Mouse (Mus musculus): ENCODE results near the gene Zfp870.

The Zfp870 gene

DNA sequence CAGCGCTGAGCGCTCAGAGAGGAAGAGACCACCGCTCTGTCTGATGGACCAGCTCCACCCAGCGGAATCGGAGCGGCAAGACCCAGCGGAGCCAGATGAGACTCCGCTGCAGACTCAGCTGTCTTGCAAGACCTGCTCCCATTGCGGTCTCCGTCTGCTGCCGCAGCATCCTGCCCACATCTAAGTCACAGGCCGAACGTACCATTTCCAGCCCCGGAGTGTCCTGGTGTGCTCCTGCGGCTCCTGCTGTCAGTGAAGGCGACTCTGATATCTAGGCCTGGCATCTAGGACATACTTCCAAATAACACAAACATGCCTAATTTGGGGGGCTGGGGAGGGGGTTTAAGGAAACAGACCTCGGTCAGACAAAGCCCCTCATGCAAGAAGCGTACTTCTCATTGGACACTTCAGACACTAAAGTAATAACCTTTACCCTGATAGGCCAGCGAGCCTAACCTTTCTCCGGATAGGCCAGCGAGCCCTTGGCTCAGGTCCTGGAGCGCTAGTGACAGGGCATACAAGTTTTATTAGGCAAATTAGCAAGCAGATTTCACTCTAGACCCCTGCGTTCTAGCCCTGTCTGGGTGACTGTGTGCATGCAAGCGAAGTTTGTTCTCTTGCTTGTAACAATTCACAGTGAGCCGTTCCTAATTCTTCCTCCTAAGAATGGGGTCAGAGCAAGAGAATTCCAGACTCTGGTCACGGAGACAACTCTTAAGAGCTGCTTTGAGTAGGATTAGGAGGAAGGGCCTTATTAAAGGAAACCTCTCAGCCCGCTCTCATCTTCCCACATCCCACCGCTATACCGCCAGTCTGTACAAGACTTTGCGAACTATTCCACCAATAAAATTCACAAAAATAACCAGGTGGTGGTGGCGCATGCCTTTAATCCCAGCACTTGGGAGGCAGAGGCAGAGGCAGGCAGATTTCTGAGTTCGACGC is at the start of gene Zfp870:
TSS of gene Zfp870 (minus strand) at position 404 of the 942 bp plus-strand sequence.
- peak; percentile 89 for DNase-seq

DNA sequence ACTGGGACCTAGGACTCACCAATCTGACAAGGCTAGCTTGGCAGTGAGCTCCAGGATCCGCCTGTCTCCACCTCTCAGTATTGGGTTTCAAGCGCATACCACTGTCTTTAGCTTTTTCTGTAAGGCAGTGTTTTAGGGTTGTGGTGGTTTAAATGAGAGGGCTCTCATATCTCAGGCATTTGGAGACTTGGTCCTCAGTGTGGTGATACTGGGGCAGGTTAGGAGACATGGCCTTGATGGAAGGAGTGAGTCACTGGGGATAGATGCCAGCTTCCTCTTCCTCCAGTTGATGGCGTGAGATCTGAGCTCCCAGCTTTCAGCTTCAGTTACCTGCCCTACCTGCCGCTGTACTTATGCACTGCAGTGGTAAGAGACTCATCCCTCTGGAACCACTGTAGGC is 48.4 kb upstream of the Zfp870 start:
- no peak for DNase-seq

DNA sequence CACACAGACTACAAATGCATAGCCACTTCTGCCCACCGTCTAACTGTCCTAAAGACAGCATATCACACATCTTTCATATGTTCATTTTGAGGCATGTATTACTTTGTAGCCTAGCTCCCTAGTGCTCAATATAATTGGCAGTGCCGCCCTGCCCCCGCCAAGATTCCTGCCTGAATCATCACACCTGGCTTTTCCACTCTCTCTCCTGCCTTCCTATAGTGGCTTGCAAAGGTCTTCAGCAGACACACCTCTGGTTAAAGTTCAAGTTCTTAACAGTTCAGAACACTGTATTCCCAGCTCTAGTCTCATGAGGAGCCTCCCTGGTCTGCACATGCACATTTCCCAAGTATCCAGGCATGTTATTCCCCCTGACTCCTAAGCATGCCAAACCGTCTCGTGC is 36.4 kb upstream of the Zfp870 start:
- DNase-seq, result no peak

DNA sequence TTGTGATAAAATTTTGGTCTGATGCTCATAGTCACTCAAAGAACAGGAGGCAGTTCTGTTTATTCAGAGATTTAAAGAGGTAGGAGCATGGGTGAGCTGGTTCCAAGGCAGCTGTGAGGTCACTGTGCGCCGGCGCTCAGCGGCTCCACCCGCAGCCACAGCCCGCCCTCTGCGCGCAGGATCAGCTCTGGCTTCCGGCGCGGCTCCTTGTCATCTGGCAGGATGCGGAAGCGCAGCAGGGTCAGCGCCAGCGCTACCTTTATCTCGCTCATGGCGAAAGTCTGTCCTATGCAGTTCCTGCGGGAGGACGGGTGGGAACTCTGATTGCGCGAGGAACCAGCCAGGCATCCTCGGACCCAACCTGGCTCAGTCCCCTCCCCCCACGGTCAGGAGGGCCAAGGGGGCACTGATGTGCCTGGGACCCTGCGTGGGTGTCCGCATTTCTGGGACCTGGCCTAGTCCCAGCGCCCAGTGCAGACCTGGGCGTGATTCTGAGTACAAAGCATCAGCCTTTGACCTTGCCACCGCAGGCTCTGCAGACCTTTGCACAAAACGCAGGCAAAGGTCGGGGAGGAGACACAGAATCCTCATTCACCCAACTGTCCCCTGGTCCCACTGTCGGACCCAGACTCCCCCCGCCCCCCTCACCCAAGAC is 33.3 kb upstream of the Zfp870 start:
- peak; percentile 80 for DNase-seq

DNA sequence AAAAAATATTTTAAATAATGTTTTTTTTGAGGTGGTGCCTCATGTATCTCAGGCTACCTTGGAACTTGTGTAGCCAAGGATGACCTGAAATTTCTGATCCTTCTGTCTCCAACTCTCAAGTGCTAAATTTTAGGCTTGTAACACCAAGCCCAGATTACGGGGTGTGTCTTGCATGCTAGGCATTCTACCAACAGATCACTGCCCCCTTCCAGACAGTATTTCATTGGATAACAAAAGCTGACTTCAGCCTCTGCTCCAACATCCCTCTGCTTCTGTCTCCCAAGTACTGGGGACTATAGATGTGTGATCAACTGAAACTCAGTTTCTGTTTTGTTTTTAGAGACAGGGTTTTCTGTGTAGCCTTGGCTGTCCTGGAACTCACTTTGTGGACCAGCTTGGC is 32.2 kb upstream of the Zfp870 start:
- no peak for DNase-seq

- no peak for DNase-seq
Measured at GRCm38 (mm10) chr17:32919123-32919522, 27.7 kb upstream of the Zfp870 start.

GRCm38 (mm10) chr17:32917131-32917530 is 25.7 kb upstream of the Zfp870 start, which contains the start of gene Cyp4f14:
Cyp4f14 (minus strand) TSS chr17:32917342.
- no peak for DNase-seq

GRCm38 (mm10) chr17:32916075-32916474 is 24.6 kb upstream of the Zfp870 start:
- DNase-seq, result no peak

- no peak for DNase-seq
Measured at GRCm38 (mm10) chr17:32906172-32906571, 14.7 kb upstream of the Zfp870 start.

- DNase-seq, result peak; percentile 71
Measured at GRCm38 (mm10) chr17:32905239-32905638, 13.8 kb upstream of the Zfp870 start.

- no peak for DNase-seq
Measured at GRCm38 (mm10) chr17:32904414-32904813, 13.0 kb upstream of the Zfp870 start.

GRCm38 (mm10) chr17:32901751-32902525 is 10.5 kb upstream of the Zfp870 start:
- no peak for DNase-seq

- DNase-seq, result no peak
Measured at GRCm38 (mm10) chr17:32895421-32895820, 4.0 kb upstream of the Zfp870 start.

GRCm38 (mm10) chr17:32893901-32894300 is 2.5 kb upstream of the Zfp870 start:
- DNase-seq, result no peak

DNA sequence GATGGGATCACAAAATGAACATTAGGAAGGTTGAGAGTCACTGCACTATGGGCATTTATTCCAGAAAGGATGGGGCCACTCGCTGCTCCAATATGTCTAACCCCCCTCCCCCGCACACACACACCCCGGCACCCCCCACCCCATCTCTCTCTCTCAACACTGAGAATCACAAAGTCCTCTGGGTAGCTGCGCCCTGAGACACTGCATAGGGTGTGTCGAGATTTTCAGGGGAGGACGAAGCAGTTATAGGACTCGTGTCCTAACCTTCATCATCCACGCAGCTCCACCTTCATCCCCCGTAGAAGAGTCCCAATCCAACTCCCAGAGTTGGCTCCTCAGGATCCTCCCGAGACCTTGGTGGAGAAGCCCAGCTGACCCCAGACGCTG is 597 bp downstream of the Zfp870 start:
- DNase-seq, result no peak

DNA sequence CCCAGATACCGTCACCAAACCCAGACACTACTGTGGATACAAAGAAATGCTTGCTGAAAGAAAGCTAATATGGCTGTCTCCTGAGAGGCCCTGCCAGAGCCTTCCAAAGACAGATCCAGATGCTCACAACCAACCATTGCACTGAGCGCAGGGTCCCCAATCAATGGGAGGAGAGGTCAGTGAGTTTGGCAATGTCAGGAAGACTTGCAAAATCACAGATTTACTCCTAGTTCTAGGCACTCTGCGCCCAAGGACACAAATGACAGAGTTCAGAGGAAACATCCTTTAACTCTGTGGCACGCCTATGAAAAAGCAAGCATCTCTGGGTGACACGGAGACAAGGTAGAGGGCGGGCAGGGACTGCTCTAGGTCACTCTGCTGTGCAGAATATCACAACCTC is 1.8 kb downstream of the Zfp870 start:
- DNase-seq, result no peak

DNA sequence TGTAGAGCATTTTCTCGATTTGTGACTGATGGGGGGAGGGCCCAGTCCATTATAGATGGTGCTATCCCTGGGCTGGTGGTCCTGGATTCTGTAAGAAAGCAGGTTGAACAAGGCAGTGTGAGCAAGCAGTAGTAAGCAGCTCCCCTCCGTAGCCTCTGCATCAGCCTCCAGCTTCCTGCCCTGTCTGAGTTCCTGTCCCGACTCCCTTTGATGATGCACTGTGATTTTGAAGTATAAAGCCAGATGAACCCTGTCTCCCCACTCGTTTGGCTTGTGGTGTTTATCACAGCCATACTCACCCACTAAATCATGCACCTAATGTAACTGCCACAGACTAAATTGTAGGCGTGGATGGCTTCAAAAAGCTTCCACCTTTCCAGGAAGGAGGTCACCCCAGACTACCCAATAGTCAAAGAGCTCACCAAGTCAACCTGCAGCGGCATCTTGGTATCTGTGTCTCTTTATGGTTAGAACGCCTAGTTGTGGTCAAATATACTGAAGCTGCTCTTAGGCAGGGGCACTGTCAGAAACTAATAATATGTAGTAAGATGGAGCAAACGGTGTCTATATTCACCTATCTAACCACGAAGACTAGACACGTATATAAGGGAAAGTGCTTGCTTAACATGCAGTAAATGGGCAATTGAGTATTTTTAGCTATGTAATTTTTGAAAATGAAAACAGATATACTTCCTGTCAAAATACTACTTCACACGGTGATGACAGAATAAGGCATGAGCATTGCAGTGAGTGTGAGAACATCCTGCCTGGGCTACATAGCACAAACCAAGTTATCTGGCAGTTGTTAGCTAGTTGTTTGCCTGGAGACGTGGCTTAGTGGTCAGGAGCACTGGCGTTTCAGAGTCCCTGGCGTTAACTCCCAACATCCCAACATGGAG is 10.9 kb downstream of the Zfp870 start:
- no peak for DNase-seq

DNA sequence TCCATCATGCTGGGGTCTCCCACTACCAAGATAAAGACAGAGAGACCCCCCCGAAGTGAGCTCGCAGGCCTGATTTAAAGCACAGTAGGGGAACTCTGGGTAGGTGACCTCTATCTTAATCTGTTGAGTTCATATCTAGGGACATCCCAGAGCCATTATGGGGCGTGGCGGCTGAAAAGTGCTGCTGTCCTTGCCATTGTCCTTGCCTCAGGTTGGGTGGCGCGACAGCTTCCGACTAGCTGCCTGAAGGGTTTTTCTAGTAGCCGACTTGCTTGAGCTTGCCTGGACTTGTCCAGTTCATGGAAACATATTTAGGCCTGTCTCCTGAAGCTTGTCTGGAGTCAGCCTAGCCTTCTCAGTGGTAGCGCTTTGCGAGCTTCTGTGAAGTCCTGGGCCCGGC is 12.7 kb downstream of the Zfp870 start:
- DNase-seq, result no peak

DNA sequence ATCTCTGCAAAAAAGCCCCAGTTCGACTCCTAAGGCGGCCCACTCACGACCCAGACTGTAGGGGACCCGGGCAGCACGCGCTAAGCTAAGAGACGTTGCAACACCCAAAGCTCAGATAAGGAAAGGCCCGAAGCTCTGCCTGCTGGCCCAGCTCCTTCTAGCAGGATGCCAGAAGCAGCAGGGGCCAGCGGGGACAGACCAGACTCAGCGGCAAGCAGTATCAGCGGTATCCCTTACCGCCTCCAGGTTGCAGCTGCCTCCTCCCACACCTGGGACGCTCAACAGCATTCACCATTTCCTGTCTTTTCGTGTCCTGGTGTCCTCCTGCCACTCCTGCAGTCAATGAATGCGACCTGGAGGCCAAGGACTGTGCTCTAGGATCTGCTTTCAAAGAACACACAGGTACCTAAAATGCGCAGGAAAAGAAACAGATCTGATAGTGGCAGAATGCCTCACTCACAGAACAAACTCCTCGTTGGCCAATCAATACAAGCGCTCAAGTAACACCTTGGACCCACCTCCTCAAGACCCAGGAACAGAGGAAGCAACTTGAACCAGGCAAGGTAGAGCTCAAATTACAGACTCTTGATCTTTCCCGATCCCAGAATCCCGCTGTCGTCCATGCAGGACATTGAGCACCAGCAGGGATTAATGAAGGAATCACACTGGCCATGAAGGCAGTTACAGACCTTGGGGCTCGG is 13.8 kb downstream of the Zfp870 start:
- no peak for DNase-seq

- DNase-seq, result no peak
Measured at GRCm38 (mm10) chr17:32872696-32873095, 18.7 kb downstream of the Zfp870 start.

- DNase-seq, result no peak
Measured at GRCm38 (mm10) chr17:32872091-32872490, 19.4 kb downstream of the Zfp870 start.

DNA sequence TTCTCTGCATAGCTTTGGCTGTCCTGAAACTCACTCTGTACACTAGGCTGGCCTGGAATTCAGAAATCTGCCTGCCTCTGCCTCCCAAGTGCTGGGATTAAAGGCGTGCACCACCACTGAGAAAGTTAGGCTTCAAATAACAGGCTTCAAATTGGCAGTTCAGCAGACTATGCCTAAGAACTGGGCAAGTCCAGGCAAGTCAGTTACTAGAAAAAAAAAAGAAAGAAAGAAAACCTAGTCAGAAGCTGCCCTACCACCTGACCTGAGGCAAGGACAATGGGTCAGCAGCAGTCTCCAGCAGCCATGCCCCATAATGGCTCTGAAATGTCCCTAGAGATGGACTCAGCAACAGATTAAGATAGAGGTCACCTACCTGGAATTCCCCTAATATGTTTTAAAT is 20.0 kb downstream of the Zfp870 start:
- DNase-seq, result no peak

Measured in kidney, postnatal 10 days (tissue).